Mouse (Mus musculus): ENCODE measurements around the gene Uba2. TPM values are rescaled to one million over a fixed set of nuclear protein-coding genes. Genes with fewer than 3 reads are reported as not detected.
"Not testable (repeated sequence)": the region's sequence is repeated elsewhere in the genome, so short reads cannot be mapped to it uniquely, and the experiment has no call there.

Uba2 gene
- polyA plus RNA-seq, 1 experiment from 2014 or later, result 188 TPM

DNA sequence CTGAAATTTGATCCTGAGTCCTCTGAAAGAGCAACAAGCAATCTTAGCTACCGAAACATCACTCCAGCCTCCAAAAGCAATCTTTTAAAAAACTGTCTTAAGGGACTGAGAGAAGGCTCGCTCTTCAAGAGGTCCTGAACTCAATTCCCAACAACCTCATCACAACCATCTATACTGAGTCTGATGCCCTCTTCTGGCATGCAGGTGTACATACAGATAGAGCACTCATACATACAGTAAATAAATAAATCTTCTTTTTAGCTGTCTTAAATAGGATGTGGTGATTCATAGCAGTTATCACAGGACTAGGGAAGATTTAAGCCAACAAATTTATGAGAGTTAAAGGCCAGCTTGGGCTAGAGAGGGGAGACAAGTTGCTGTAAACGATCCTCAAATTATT is 26.2 kb upstream of the Uba2 start:
- 52% methylated on average over 3 of the region's 3 CpGs for WGBS

DNA sequence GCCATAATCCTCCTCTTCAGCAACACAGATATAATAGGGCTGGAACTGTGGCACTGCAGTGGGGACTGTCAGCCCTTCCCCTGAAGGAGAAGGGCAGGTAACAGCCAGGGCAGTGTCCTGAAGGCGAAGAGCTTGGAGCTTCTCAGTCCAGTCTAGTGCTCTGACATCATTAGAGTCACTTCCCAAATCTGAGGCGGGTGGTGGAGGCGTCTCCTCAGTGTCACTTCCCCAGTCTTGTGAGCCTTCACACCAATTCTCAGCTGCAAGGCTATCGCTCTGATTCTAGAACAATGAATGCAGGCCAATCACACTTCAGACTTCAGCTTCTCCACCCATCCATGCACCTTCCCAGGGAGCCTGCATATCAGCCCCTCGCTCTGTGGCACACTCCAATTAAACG is 23.4 kb upstream of the Uba2 start:
- WGBS, result 90% methylated on average over 6 of the region's 6 CpGs
- peaks cover 45% of the 10 kb centered on the region for H3K36me3 ChIP-seq
- H3K27ac ChIP-seq (replicated peaks), result no peak overlapping the region
- peaks cover 10% of the 10 kb centered on the region for H3K4me1 ChIP-seq (replicated peaks)
- H3K4me2 ChIP-seq, result no peak overlapping the region
- ATAC-seq (ENCODE audit: low read depth), result no peak
- H3K4me3 ChIP-seq, result no peak overlapping the region
- no peak overlapping the region for H3K9ac ChIP-seq
- no peaks in the 10 kb centered on the region for H3K27me3 ChIP-seq
- H3K9me3 ChIP-seq, result no peaks in the 10 kb centered on the region

More for the DNA sequence above, 26.2 kb upstream of the Uba2 start:
- Histone ChIP-seq H3K4me3 (peak overlapping the region; percentile 91), H3K4me1 (replicated peaks) (peaks cover 10% of the 10 kb centered on the region), H3K27me3 (no peaks in the 10 kb centered on the region), H3K9ac (peak overlapping the region; percentile 90), H3K36me3 (peaks cover 27% of the 10 kb centered on the region), H3K4me2 (peak overlapping the region; percentile 78), H3K9me3 (no peaks in the 10 kb centered on the region), H3K27ac (replicated peaks) (no peak overlapping the region)
- no peak for ATAC-seq (ENCODE audit: low read depth)

DNA sequence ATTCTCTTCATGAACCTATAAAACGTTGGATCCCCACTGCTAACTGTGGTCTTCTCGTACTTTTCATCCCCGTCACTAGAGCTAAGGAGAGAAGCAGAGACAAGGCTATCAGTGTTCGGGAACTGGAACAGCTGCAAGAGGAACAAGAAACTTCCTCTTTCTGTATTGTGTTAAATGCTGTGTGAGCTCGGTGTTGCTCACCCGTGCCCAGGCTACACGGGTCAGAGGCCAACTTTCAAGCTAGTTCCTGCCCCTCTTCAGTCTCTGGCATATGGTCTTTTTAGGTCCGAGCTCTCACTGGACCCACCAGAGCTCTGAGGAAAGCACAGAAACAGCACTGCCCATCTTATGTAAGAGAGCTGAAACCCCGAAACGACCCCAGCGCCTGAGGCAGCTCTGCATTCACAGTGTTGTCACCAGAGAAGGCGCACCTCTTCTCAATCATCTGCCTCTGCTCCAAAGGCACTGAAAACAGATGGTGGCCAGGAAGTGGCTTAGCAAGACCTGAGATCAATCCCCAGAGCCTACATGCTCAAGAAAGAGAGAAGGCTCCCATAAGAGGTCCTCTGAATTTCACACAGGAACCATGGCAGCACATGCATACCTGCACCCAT is 20.1 kb upstream of the Uba2 start:
- Histone ChIP-seq H3K27ac (replicated peaks) (no peak overlapping the region), H3K4me3 (no peak overlapping the region), H3K4me2 (no peak overlapping the region), H3K9me3 (no peaks in the 10 kb centered on the region), H3K9ac (no peak overlapping the region), H3K27me3 (no peaks in the 10 kb centered on the region), H3K36me3 (peaks cover 75% of the 10 kb centered on the region), H3K4me1 (replicated peaks) (no peaks in the 10 kb centered on the region)
- no peak for ATAC-seq (ENCODE audit: low read depth)
- 87% methylated on average over 12 of the region's 12 CpGs for WGBS

DNA sequence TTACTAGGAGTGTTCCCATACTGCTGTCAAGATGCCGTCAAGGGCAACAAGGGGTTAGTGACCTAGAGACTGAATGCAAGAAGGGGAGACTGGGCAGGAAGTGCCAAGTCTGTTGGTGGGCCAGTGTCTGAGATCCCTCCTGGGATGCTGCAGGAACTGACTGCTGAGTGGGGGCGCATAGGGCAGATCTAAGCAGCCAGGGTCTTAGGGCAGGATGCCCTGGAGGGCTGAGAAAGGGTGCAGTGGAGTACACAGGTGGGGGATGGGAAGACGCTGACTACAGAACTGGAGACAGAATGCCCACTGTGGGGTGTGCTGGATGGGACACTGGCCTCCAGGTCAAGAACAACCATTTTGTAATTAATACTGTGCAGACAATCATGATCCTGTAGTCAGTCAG is 14.4 kb upstream of the Uba2 start:
- 92% methylated on average over 3 of the region's 3 CpGs for WGBS
- H3K27me3 ChIP-seq, result no peaks in the 10 kb centered on the region
- ATAC-seq (ENCODE audit: low read depth), result no peak
- no peak overlapping the region for H3K4me2 ChIP-seq
- no peak overlapping the region for H3K27ac ChIP-seq (replicated peaks)
- peaks cover 55% of the 10 kb centered on the region for H3K36me3 ChIP-seq
- no peak overlapping the region for H3K9ac ChIP-seq
- no peak overlapping the region for H3K4me3 ChIP-seq
- no peaks in the 10 kb centered on the region for H3K4me1 ChIP-seq (replicated peaks)
- H3K9me3 ChIP-seq, result no peaks in the 10 kb centered on the region

DNA sequence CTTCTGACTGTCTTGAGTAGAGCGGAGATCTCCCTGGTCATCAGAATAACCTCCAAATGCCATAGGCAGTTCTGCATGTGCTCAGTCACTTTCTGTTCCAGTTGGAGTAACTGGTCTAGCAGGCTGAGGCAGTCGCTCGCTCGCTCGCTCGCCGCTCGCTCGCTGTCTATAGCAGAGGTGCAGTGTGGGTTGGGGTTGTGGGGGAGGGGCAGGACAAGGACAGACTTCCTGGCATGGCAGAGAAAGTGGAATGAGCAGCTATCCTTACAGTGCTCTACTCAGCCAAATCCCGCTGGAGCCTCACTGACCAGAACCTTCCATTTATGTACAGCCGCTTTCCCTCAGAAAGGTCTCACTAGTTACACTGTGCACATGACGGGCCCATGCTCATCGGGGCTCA is 14.0 kb upstream of the Uba2 start:
- no peaks in the 10 kb centered on the region for H3K27me3 ChIP-seq
- WGBS, result 93% methylated on average over 13 of the region's 13 CpGs
- H3K36me3 ChIP-seq, result peaks cover 50% of the 10 kb centered on the region
- no peaks in the 10 kb centered on the region for H3K4me1 ChIP-seq (replicated peaks)
- H3K4me2 ChIP-seq, result no peak overlapping the region
- H3K27ac ChIP-seq (replicated peaks), result no peak overlapping the region
- no peak overlapping the region for H3K9ac ChIP-seq
- no peak for ATAC-seq (ENCODE audit: low read depth)
- no peaks in the 10 kb centered on the region for H3K9me3 ChIP-seq
- no peak overlapping the region for H3K4me3 ChIP-seq

DNA sequence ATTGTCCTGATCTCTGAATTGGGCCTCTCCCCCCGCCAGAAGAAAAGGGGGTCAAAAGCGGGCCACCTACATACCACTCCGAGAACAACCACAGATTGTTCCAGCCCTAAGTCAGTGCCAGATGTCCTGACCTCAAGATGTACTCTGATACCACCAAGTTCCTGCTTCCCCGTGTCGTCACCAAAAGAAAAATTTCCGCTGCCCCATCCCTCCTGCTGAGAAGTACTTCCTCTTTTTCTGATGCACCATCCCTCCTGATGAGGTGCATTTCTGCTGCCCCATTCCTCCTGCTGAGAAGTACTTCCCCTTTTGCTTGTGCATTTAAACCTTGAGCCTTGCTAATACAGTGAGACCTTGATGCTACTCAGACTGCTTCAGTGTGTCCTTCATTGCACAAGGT is 6.8 kb upstream of the Uba2 start:
- 68% methylated on average over 6 of the region's 6 CpGs for WGBS
- H3K9me3 ChIP-seq; H3K27me3 ChIP-seq; H3K4me2 ChIP-seq; H3K36me3 ChIP-seq; H3K27ac ChIP-seq (replicated peaks); H3K9ac ChIP-seq; H3K4me1 ChIP-seq (replicated peaks); H3K4me3 ChIP-seq; ATAC-seq (ENCODE audit: low read depth): not testable (repeated sequence)

DNA sequence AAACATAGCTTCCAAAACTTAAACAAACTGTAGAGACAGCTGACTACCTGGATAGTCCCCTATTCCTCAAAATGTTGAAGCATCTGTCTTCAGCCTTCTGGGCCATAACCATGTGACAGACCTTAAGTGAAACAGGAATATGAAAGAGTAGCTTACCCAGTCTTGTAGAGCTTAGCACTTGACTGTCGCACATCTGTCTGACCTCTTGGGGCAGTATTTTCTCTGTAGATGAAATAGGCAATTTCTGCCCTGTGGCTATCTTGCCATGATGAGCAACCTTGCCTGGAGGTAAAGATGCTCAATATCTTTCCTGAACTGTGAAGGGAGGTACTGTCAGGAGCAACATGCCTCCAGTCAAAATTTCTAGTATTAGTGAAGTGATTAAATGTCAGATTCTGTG is 2.9 kb upstream of the Uba2 start:
- no peak overlapping the region for H3K4me2 ChIP-seq
- no peak overlapping the region for H3K4me3 ChIP-seq
- peaks cover 9% of the 10 kb centered on the region for H3K4me1 ChIP-seq (replicated peaks)
- H3K36me3 ChIP-seq, result no peaks in the 10 kb centered on the region
- H3K9me3 ChIP-seq, result no peaks in the 10 kb centered on the region
- no peak overlapping the region for H3K9ac ChIP-seq
- WGBS, result 65% methylated on average over 1 of the region's 1 CpGs
- no peak overlapping the region for H3K27ac ChIP-seq (replicated peaks)
- no peaks in the 10 kb centered on the region for H3K27me3 ChIP-seq
- ATAC-seq (ENCODE audit: low read depth), result no peak

DNA sequence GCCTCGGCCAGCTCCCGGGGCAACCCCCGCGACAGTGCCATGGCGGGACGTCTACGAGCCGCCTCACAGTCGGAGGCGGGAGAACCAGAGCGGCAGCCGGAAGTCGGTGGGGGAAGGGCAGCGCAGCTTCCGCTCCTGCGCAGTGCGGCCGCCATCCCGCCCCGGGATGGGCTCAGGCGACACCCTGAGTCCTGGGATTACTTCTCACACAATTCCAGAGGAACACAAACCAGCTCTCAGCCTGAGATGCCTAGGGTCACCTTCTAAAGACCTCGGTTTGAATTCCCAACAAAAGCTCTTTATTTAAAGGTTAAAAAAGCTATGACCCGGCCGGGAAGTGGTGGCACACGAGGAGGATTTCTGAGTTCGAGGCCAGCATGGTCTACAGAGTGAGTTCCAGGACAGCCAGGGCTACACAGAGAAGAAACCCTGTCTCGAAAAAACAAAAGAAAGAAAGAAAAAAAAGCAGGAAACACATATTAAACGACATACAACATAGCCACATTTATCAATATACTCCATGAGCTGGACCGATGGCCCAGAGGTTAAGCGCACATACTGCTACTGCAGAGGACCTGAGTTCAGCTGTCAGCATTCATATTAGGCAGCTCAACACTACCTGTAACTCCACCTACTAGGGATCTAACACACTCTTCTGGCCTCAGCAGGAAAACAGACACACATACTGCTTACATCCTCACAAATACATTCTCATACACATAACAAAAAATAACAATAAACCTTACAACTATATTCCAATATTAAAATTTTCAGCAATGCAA is 738 bp downstream of the Uba2 start:
- WGBS, result 12% methylated on average over 29 of the region's 30 CpGs
- no peaks in the 10 kb centered on the region for H3K9me3 ChIP-seq
- H3K9ac ChIP-seq, result peak overlapping the region; percentile 96
- H3K36me3 ChIP-seq, result peaks cover 15% of the 10 kb centered on the region
- H3K27ac ChIP-seq (replicated peaks), result peak overlapping the region; percentile 93
- peak overlapping the region; percentile 94 for H3K4me2 ChIP-seq
- ATAC-seq (ENCODE audit: low read depth), result peak; percentile 95
- H3K4me1 ChIP-seq (replicated peaks), result peaks cover 21% of the 10 kb centered on the region
- no peaks in the 10 kb centered on the region for H3K27me3 ChIP-seq
- H3K4me3 ChIP-seq, result peak overlapping the region; percentile 90

DNA sequence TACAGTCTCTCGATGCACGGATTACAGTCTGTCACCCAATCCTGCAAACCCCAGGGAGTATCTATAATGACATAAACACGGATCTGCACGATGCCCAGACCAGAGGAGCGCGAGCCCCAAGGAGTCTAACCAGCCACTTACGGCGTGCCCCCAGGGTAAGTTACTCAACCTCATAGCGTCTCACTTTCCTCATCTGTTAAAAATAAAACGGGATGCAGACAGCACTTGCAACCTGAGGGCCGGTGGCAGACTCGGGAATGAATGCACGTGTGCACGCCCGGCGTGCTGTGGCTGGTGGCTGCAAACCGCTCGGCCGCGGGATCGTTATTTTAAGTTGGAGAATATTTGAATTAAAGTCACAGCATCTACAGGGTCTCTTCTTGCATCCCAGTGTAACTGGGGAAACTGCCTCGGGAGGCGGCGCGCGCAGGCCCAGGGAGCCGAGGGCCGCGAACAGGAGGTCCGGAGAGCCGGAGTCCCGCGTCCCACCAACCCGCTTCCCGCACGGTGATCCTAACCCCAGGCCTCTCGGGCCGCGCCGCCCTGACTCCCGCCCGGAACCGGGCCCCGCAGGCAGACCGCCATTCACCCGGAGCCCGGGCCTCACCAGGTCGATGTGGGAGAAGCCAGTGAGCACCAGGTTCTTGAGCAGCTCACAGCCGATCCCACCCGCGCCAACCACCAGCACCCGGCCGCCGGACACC is 1.5 kb downstream of the Uba2 start:
- Histone ChIP-seq H3K4me3 (peak overlapping the region; percentile 90), H3K27me3 (no peaks in the 10 kb centered on the region), H3K9me3 (no peaks in the 10 kb centered on the region), H3K36me3 (peaks cover 22% of the 10 kb centered on the region), H3K27ac (replicated peaks) (peak overlapping the region; percentile 93), H3K9ac (peak overlapping the region; percentile 96), H3K4me1 (replicated peaks) (peaks cover 21% of the 10 kb centered on the region), H3K4me2 (peak overlapping the region; percentile 94)
- WGBS, result under 1% methylated on average over 48 of the region's 54 CpGs
- peak; percentile 90 for ATAC-seq (ENCODE audit: low read depth)

DNA sequence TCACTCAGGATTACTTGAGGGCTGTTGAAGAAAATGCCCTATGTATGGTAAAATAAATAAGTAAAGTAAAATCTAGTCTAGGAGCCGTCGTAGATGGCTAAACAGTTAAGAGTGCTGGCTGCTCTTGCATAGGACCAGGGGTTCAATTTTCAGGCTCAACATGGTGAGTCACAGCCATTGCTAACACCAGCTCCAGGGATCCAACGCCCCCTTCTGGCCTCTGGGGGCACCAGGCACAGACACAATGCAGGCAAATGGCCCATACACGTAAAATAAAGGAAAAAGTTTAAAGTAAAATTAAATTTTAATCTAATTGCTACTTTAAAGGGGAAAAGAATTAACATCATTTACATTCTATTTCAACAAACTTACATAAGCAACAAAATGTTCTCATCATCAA is 2.5 kb downstream of the Uba2 start:
- H3K27ac ChIP-seq (replicated peaks), result no peak overlapping the region
- peaks cover 33% of the 10 kb centered on the region for H3K36me3 ChIP-seq
- WGBS, result 54% methylated on average over 4 of the region's 4 CpGs
- no peaks in the 10 kb centered on the region for H3K9me3 ChIP-seq
- ATAC-seq (ENCODE audit: low read depth), result no peak
- no peak overlapping the region for H3K9ac ChIP-seq
- H3K4me2 ChIP-seq, result peak overlapping the region; percentile 20; the same call in 1 of the 2 replicates
- H3K4me1 ChIP-seq (replicated peaks), result peaks cover 21% of the 10 kb centered on the region
- no peaks in the 10 kb centered on the region for H3K27me3 ChIP-seq
- H3K4me3 ChIP-seq, result no peak overlapping the region

DNA sequence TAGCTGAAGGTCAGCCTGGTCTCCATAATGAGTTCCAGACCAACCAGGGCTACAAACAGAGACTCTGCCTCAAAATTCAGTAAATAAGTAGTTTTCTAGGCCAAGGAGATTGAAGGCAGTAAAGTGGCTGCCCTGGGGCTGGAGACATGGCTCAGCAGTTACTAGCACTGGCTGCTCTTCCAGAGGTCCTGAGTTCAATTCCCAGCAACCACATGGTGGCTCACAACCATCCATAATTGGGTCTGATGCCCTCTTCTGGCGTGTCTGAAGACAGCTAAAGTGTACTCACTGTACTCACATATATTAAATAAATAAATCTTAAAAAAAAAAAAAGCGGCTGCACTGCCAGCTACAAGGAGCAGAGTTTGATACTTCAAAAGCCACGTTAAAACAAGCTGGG is 3.4 kb downstream of the Uba2 start:
- Histone ChIP-seq H3K27me3 (no peaks in the 10 kb centered on the region), H3K36me3 (peaks cover 41% of the 10 kb centered on the region), H3K4me3 (no peak overlapping the region), H3K9ac (no peak overlapping the region), H3K4me1 (replicated peaks) (peaks cover 21% of the 10 kb centered on the region), H3K9me3 (no peaks in the 10 kb centered on the region), H3K4me2 (peak overlapping the region; percentile 20; the same call in 1 of the 2 replicates), H3K27ac (replicated peaks) (no peak overlapping the region)
- ATAC-seq (ENCODE audit: low read depth), result no peak
- 79% methylated on average over 3 of the region's 3 CpGs for WGBS

DNA sequence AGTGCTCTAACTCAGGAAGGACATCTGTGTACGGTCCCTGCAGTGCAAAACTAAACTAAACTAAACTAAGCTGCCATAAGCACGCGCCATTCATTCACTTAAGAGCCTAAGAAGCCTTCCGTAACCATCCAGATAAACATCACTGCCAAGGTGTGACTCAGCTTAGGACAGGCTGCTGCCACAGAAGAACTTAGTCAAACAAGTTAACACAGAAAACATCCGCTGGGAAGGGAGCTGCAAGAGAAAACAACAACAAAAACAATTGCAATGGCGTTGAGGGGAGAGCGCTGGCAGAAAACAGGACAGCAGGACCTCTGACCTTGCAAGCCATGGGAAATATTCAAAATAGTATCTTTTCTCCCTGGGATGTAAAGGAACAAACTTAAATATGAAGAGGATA is 4.7 kb downstream of the Uba2 start:
- Histone ChIP-seq H3K4me2 (no peak overlapping the region), H3K4me3 (no peak overlapping the region), H3K27ac (replicated peaks) (no peak overlapping the region), H3K4me1 (replicated peaks) (peaks cover 21% of the 10 kb centered on the region), H3K9me3 (no peaks in the 10 kb centered on the region), H3K27me3 (no peaks in the 10 kb centered on the region), H3K36me3 (peaks cover 53% of the 10 kb centered on the region), H3K9ac (no peak overlapping the region)
- WGBS, result 90% methylated on average over 7 of the region's 7 CpGs
- ATAC-seq (ENCODE audit: low read depth), result no peak

All from neural tube, embryonic 13.5 days (tissue).